Mouse (Mus musculus): ENCODE data around the gene Ephb2. TPM values are rescaled to one million over a fixed set of nuclear protein-coding genes. Genes with fewer than 3 reads are reported as not detected.
A peak's percentile ranks its signal among the peaks of the same experiment; 100 is the strongest.

Gene Ephb2
- total and polyA plus RNA-seq, 2 experiments from 2014 or later, result 10.8 to 85.6 TPM

DNA sequence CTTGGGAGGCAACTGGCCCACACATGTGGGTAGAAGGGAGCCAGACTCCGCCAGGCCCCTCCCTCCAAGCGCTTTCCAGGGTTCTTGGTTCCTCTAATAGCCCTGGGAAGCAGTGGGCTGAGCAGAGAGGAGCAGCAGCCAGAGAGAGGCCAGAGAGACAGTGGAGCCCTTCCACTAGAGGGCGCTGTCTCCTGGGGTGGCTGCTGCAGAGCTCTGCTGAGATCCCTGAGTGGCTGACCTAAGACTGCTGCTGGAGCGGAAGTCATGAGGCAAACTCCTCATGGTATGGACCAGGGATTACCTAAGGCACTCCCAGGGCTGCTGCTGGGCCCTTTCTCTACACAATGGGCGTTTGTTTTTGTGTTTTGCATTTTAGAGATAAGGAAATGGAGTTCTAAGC lies 20.4 kb downstream of the Ephb2 start:
- H3K27ac ChIP-seq (ENCODE audit: low read depth, low read length), result no peak overlapping the region
- no peak overlapping the region for H3K4me2 ChIP-seq (ENCODE audit: low read depth)
- no peaks in the 10 kb centered on the region for H3K9me3 ChIP-seq (ENCODE audit: low read length)
- 78% methylated on average over 5 of the region's 5 CpGs for WGBS
- no peak overlapping the region for H3K4me3 ChIP-seq (ENCODE audit: low read depth, low read length)
- DNase-seq (no peak), ATAC-seq (no peak)
- H3K36me3 ChIP-seq (ENCODE audit: insufficient read depth), result no peaks in the 10 kb centered on the region
- H3K27me3 ChIP-seq (ENCODE audit: insufficient read depth, low read length), result no peaks in the 10 kb centered on the region
- no peak overlapping the region for H3K9ac ChIP-seq
- TF ChIP-seq CTCF (IDR thresholded peaks at IDR 0.05; ENCODE audit: low read depth), result peak; percentile 53
- 0 out of 2 replicates have a peak, but pooled peaks cover 7% of the 10 kb centered on the region for H3K4me1 ChIP-seq (ENCODE audit: insufficient read depth)

DNA sequence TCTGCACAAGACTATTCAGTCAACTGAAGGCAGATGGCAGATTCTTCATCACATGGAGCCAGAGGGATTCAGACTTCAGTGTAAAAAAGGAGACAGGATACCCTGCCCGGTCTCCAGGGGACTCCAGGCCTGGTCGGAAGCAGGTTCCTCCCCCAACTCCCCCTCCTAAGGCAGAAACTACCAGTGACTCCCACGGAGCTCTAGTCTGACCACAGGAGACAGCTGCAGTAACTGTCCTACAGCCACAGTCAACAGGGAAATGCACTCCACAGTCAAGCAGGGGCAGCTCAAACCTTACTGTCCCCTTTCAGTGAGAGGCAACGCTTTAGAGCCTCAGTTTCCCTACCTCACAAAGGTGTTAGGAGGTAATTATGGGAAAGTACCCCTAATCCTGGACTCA lies 23.2 kb downstream of the Ephb2 start:
- no peak for DNase-seq

GRCm38 (mm10) chr4:136811596-136811995 lies 24.2 kb downstream of the Ephb2 start:
- Histone ChIP-seq H3K36me3 (ENCODE audit: insufficient read depth) (no peaks in the 10 kb centered on the region), H3K4me1 (ENCODE audit: insufficient read depth) (0 out of 2 replicates have a peak, but pooled peaks cover 10% of the 10 kb centered on the region), H3K9ac (no peak overlapping the region), H3K27me3 (ENCODE audit: insufficient read depth, low read length) (no peaks in the 10 kb centered on the region), H3K4me2 (ENCODE audit: low read depth) (no peak overlapping the region), H3K4me3 (ENCODE audit: low read depth, low read length) (no peak overlapping the region), H3K27ac (ENCODE audit: low read depth, low read length) (no peak overlapping the region), H3K9me3 (ENCODE audit: low read length) (no peaks in the 10 kb centered on the region)
- DNase-seq (no peak), ATAC-seq (no peak)
- WGBS, result 9% methylated on average over 6 of the region's 6 CpGs
- 0 out of 2 replicates have a peak, but pooled peaks have one; percentile 12 for TF ChIP-seq CTCF (IDR thresholded peaks at IDR 0.05; ENCODE audit: low read depth)

More for the DNA sequence above, 23.2 kb downstream of the Ephb2 start:
- no peak overlapping the region for H3K4me2 ChIP-seq (ENCODE audit: low read depth)
- H3K27ac ChIP-seq (ENCODE audit: low read depth, low read length), result no peak overlapping the region
- no peak overlapping the region for H3K4me3 ChIP-seq (ENCODE audit: low read depth, low read length)
- no peak overlapping the region for H3K9ac ChIP-seq
- no peaks in the 10 kb centered on the region for H3K9me3 ChIP-seq (ENCODE audit: low read length)
- H3K36me3 ChIP-seq (ENCODE audit: insufficient read depth), result no peaks in the 10 kb centered on the region
- no peak for TF ChIP-seq CTCF (IDR thresholded peaks at IDR 0.05; ENCODE audit: low read depth)
- ATAC-seq, result no peak
- WGBS, result 72% methylated on average over 4 of the region's 4 CpGs
- H3K27me3 ChIP-seq (ENCODE audit: insufficient read depth, low read length), result no peaks in the 10 kb centered on the region
- H3K4me1 ChIP-seq (ENCODE audit: insufficient read depth), result 0 out of 2 replicates have a peak, but pooled peaks cover 7% of the 10 kb centered on the region

DNA sequence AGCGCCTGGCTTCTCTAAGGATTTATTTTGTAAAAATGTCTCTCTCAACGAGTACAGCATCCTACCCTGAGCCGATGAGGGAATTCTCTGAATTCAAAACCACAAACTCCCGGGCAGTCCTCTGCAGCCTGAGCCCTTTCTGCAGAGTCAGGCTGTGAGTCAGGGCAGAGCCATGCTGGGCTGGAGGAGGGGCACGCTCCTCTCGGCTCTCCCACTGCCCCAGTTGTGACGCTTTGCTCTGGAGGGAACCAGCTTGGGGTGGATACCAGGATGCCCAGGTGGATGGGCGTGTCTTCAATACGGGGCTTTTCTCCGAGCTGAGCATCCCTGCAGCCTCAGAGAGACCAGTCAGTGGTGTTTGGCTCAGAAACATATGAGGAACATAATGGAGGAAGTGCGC lies 27.3 kb downstream of the Ephb2 start:
- no peak overlapping the region for H3K4me2 ChIP-seq (ENCODE audit: low read depth)

DNA sequence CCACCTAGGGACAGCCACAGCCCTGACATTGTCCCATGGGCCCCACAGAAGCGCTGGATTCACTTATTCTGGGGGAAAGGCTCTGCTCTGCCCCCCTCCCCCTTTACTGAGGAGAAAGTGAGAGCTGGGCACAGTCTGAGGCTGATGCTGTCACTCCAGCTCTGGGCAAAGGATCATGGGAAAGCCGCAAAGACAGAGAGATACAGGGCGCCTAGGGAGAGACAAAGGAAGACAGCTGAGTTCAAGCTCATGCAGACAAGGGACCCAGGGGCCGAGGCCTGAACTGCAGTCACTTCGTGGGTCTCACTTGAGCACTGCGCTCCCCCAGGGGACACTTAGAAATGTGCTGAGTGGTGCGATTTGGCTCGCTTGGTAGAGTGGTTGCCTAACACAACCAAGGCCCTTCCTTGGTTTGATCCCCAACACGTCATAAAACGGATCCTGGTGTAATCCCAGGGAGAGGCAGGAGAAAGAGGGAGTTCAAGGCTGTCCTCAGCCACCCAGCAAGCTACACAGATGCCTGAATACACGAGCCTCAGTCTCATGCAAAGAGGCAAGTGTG lies 28.3 kb downstream of the Ephb2 start:
- Histone ChIP-seq H3K36me3 (ENCODE audit: insufficient read depth) (no peaks in the 10 kb centered on the region), H3K9ac (no peak overlapping the region), H3K9me3 (ENCODE audit: low read length) (no peaks in the 10 kb centered on the region), H3K27ac (ENCODE audit: low read depth, low read length) (no peak overlapping the region), H3K4me3 (ENCODE audit: low read depth, low read length) (no peak overlapping the region), H3K27me3 (ENCODE audit: insufficient read depth, low read length) (no peaks in the 10 kb centered on the region), H3K4me1 (ENCODE audit: insufficient read depth) (0 out of 2 replicates have a peak, but pooled peaks cover 5% of the 10 kb centered on the region), H3K4me2 (ENCODE audit: low read depth) (no peak overlapping the region)
- DNase-seq (no peak), ATAC-seq (peak; percentile 61; the same call in 1 of the 2 replicates)
- WGBS, result 53% methylated on average over 11 of the region's 11 CpGs
- no peak for TF ChIP-seq CTCF (IDR thresholded peaks at IDR 0.05; ENCODE audit: low read depth)

More for the DNA sequence above, 27.3 kb downstream of the Ephb2 start:
- ATAC-seq (no peak), DNase-seq (no peak)
- 0 out of 2 replicates have a peak, but pooled peaks cover 5% of the 10 kb centered on the region for H3K4me1 ChIP-seq (ENCODE audit: insufficient read depth)
- WGBS, result 34% methylated on average over 11 of the region's 11 CpGs
- no peak for TF ChIP-seq CTCF (IDR thresholded peaks at IDR 0.05; ENCODE audit: low read depth)
- H3K9me3 ChIP-seq (ENCODE audit: low read length), result no peaks in the 10 kb centered on the region
- no peak overlapping the region for H3K4me3 ChIP-seq (ENCODE audit: low read depth, low read length)
- H3K36me3 ChIP-seq (ENCODE audit: insufficient read depth), result no peaks in the 10 kb centered on the region
- H3K9ac ChIP-seq, result no peak overlapping the region
- H3K27me3 ChIP-seq (ENCODE audit: insufficient read depth, low read length), result no peaks in the 10 kb centered on the region
- H3K27ac ChIP-seq (ENCODE audit: low read depth, low read length), result no peak overlapping the region

DNA sequence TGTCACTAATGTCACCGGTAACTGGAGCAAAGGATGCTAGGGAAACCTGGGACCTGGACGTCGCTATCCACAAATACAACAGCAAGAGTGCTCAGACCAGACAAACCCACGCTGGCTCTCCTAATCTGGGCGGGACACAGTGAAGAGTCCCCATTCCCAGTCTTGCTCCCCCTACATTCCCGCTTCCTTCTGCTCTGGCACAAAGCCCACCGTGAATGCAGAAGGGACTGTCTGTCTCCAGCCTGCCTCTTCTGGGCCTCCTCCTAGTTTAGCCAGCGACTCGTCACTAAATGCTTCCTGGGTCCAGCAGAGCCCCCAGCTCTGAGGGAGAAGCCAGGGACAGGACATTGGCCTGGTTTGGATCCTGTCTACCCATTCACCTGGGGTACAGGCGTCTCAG lies 29.5 kb downstream of the Ephb2 start:
- WGBS, result 46% methylated on average over 10 of the region's 10 CpGs
- no peak overlapping the region for H3K4me2 ChIP-seq (ENCODE audit: low read depth)
- H3K4me1 ChIP-seq (ENCODE audit: insufficient read depth), result 0 out of 2 replicates have a peak, but pooled peaks cover 5% of the 10 kb centered on the region
- no peak for TF ChIP-seq CTCF (IDR thresholded peaks at IDR 0.05; ENCODE audit: low read depth)
- H3K27ac ChIP-seq (ENCODE audit: low read depth, low read length), result no peak overlapping the region
- H3K4me3 ChIP-seq (ENCODE audit: low read depth, low read length), result no peak overlapping the region
- H3K9me3 ChIP-seq (ENCODE audit: low read length), result no peaks in the 10 kb centered on the region
- ATAC-seq, result peak; percentile 30; the same call in 1 of the 2 replicates
- DNase-seq, result peak; percentile 55
- H3K9ac ChIP-seq, result no peak overlapping the region
- no peaks in the 10 kb centered on the region for H3K36me3 ChIP-seq (ENCODE audit: insufficient read depth)
- no peaks in the 10 kb centered on the region for H3K27me3 ChIP-seq (ENCODE audit: insufficient read depth, low read length)

- TF ChIP-seq CTCF (IDR thresholded peaks at IDR 0.05; ENCODE audit: low read depth), result no peak
- 0 out of 2 replicates have a peak, but pooled peaks cover 5% of the 10 kb centered on the region for H3K4me1 ChIP-seq (ENCODE audit: insufficient read depth)
- H3K9me3 ChIP-seq (ENCODE audit: low read length), result no peaks in the 10 kb centered on the region
- ATAC-seq (no peak), DNase-seq (no peak)
- H3K9ac ChIP-seq, result no peak overlapping the region
- no peaks in the 10 kb centered on the region for H3K36me3 ChIP-seq (ENCODE audit: insufficient read depth)
- no peak overlapping the region for H3K27ac ChIP-seq (ENCODE audit: low read depth, low read length)
- WGBS, result 90% methylated on average over 6 of the region's 6 CpGs
- H3K4me2 ChIP-seq (ENCODE audit: low read depth), result no peak overlapping the region
- no peak overlapping the region for H3K4me3 ChIP-seq (ENCODE audit: low read depth, low read length)
- no peaks in the 10 kb centered on the region for H3K27me3 ChIP-seq (ENCODE audit: insufficient read depth, low read length)
Observed at GRCm38 (mm10) chr4:136804343-136804742, 31.4 kb downstream of the Ephb2 start.

All from forebrain, postnatal 0 days (tissue).